Mouse (Mus musculus) G1E (cell line): ENCODE data around the gene Creb3l1.

Source experiments
- CTCF ChIP-seq: IDR thresholded peaks from 2 replicates; pipeline ENCODE4 v1.5.1; 2012; ENCODE audit warnings: low read depth, low read length, inconsistent platforms, mixed read lengths
- GATA1 ChIP-seq: IDR thresholded peaks from 2 replicates; pipeline ENCODE4 v1.6.1; 2012; ENCODE audit warnings: borderline replicate concordance, low read length, inconsistent platforms, mixed read lengths
- GATA2 ChIP-seq: IDR thresholded peaks from 2 replicates; pipeline ENCODE4 v1.6.1; 2012; ENCODE audit warnings: low read depth, low read length, inconsistent platforms, borderline replicate concordance
- POLR2AphosphoS5 ChIP-seq: IDR thresholded peaks from 2 replicates; pipeline ENCODE4 v1.6.1; 2012; ENCODE audit warnings: low read depth, low read length, inconsistent platforms; ENCODE audit not compliant: insufficient replicate concordance
- TAL1 ChIP-seq: conservative IDR thresholded peaks from 2 replicates; pipeline ENCODE4 v1.6.1; 2012; ENCODE audit warnings: low read depth, low read length, inconsistent platforms, mixed read lengths

DNA sequence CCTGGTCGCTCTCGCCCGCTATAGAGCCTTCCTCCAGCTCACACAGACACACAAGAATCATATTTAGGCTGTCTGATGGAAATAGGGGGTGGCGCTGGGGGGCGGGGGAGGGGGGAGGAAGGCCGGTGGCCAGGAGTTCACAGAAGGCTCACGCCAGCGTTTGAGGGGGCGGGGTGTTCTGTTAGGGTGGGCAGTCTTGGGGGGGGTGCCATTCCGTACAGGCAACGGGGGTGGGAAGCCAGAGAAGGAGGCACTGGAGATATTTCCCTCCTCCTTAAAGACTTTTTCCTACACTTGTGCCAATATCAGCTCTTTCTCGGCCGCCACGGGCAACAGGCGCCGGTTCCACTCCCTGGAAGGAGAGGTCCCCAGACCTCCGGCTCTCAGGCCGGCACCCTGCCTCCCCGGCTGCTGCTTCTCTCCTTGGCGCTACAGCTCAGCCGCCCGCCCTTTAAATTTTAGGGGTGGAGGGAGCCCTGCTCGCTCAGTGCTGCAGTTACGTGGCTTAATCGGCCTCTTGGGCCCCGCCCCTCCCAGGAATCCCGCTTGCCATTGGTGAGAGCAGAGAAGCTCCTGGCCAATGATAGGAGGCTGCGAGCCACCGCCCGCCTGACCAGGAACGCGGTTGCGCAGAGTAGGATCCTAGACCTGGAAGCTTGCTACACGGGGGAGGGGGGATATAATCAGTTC is 16.2 kb downstream of the Creb3l1 start:
- TF ChIP-seq CTCF (no peak), GATA1 (no peak), TAL1 (no peak), POLR2AphosphoS5 (no peak), GATA2 (no peak)
